Mouse (Mus musculus) gastrocnemius, adult 2 months (tissue): ENCODE data around the gene Sec23ip. TPM values are rescaled to one million over a fixed set of nuclear protein-coding genes. Genes with fewer than 3 reads are reported as not detected.

Experiments used
- DNase-seq: peaks from one replicate; pipeline ENCODE4 v3.0.0; 2022
- H3K27ac ChIP-seq: fragments of 200-600 bp; 2 replicates; pipeline ENCODE4 v1.8.1; 2022; ENCODE audit warnings: mild to moderate bottlenecking
- H3K4me3 ChIP-seq: fragments of 200-600 bp; 2 replicates; pipeline ENCODE4 v1.8.1; 2022; ENCODE audit warnings: mild to moderate bottlenecking, moderate library complexity
- CTCF ChIP-seq: fragments of 200-600 bp; IDR thresholded peaks from 2 replicates; pipeline ENCODE4 v1.8.1; 2022; ENCODE audit warnings: antibody characterized with exemption, mild to moderate bottlenecking, moderate library complexity
- intact Hi-C: fragments of 180-260 bp; cut with DNase I; formaldehyde crosslinking; loops from one replicate; pipeline ENCODE4 v1.15.1; 2025
- microRNA-seq: library from miRNA; unstranded; fragments of <30 nt; microRNA quantifications from one replicate; pipeline ENCODE4 v1.2.0, GENCODE M21; 2021
- total RNA-seq, 2 experiments: library from RNA; stranded (reverse); gene quantifications; 2 replicates each; pipeline ENCODE4 v1.2.3; 2021

The Sec23ip gene
- total RNA-seq, 2 experiments from 2014 or later = 22.7 to 23.5 TPM

- DNase-seq = no peak
- intact Hi-C loops = no loop called here
- Histone ChIP-seq H3K4me3 (no peak overlapping the region), H3K27ac (no peak overlapping the region)
- no peak for TF ChIP-seq CTCF
Measured at GRCm38 (mm10) chr7:128793464-128793863, 48.7 kb downstream of the Sec23ip start.

GRCm38 (mm10) chr7:128824986-128825563, 80.3 kb downstream of the Sec23ip start:
- no peak for DNase-seq
- Histone ChIP-seq H3K27ac (no peak overlapping the region), H3K4me3 (no peak overlapping the region)
- no peak for TF ChIP-seq CTCF
- intact Hi-C loops = no loop called here

GRCm38 (mm10) chr7:128832455-128833081, 87.8 kb downstream of the Sec23ip start:
- intact Hi-C loops = no loop called here
- H3K4me3 ChIP-seq = no peak overlapping the region
- no peak overlapping the region for H3K27ac ChIP-seq
- TF ChIP-seq CTCF = no peak
- DNase-seq = no peak

GRCm38 (mm10) chr7:128833196-128833595, 88.5 kb downstream of the Sec23ip start:
- H3K27ac ChIP-seq = no peak overlapping the region
- no peak overlapping the region for H3K4me3 ChIP-seq
- no peak for DNase-seq
- TF ChIP-seq CTCF = no peak
- intact Hi-C loops = no loop called here

Small RNA genes lying within 50 kb of the gene (microRNA-seq; reads per million reads assigned to microRNA genes)
- not detected for gene Gm25778

Other genes starting within 250 kb of the Sec23ip start
- gene Bag3, start 221.3 kb upstream of the Sec23ip start, total RNA-seq = 100 to 1,000 TPM; 133 to 186 TPM
- gene Inpp5f, start 133.6 kb upstream of the Sec23ip start, total RNA-seq = 1 to 10 TPM; 2.8 to 3.1 TPM
- 10 to 100 TPM; 17.1 to 19.4 TPM for gene Mcmbp, start 4.4 kb upstream of the Sec23ip start, total RNA-seq